Mouse (Mus musculus) testis, adult 2 months (tissue): Measurements from ENCODE around the gene Tmem211.

Experiments used
- CTCF ChIP-seq: fragments of 200-500 bp; IDR thresholded peaks from 2 replicates; pipeline ENCODE4 v1.5.1; 2012; ENCODE audit warnings: low read depth, mild to moderate bottlenecking, inconsistent platforms, low read length, moderate library complexity; ENCODE audit not compliant: control insufficient read depth, insufficient read depth, insufficient replicate concordance
- POLR2A ChIP-seq: fragments of 200-500 bp; IDR thresholded peaks from 2 replicates; pipeline ENCODE4 v1.6.1; 2012; ENCODE audit warnings: low read depth, mild to moderate bottlenecking, inconsistent platforms, low read length, moderate library complexity; ENCODE audit not compliant: control insufficient read depth

GRCm38 (mm10) chr5:113271207-113271811 is 44.6 kb downstream of the Tmem211 start:
- TF ChIP-seq CTCF (no peak), POLR2A (no peak)
